Mouse (Mus musculus): ENCODE data around the gene Slc35a3. TPM values are rescaled to one million over a fixed set of nuclear protein-coding genes. Genes with fewer than 3 reads are reported as not detected.
"Not testable (repeated sequence)": the region's sequence is repeated elsewhere in the genome, so short reads cannot be mapped to it uniquely, and the experiment has no call there.

The Slc35a3 gene
- polyA plus RNA-seq, 1 experiment from 2014 or later = 10.3 TPM

- H3K4me3 ChIP-seq (replicated peaks; ENCODE audit: low read length) = no peak overlapping the region
- H3K4me2 ChIP-seq (replicated peaks) = no peak overlapping the region
- ATAC-seq (ENCODE audit: low FRiP score) (no peak), DNase-seq (ENCODE audit: low spot score) (no peak)
- no peaks in the 10 kb centered on the region for H3K9me3 ChIP-seq (ENCODE audit: control insufficient read depth, low read length)
- H3K4me1 ChIP-seq (replicated peaks; ENCODE audit: control insufficient read depth, insufficient read depth, low read length) = no peaks in the 10 kb centered on the region
- WGBS = 97% methylated on average over 1 of the region's 1 CpGs
- no peaks in the 10 kb centered on the region for H3K36me3 ChIP-seq (replicated peaks; ENCODE audit: control insufficient read depth, insufficient read depth)
- H3K27me3 ChIP-seq (ENCODE audit: control insufficient read depth, insufficient read depth, low read length) = no peaks in the 10 kb centered on the region
- H3K27ac ChIP-seq = no peak overlapping the region
- no peak overlapping the region for H3K9ac ChIP-seq
Measured at GRCm38 (mm10) chr3:116702647-116703272, 9.9 kb downstream of the Slc35a3 start.

- H3K4me2 ChIP-seq (replicated peaks) = no peak overlapping the region
- 93% methylated on average over 4 of the region's 4 CpGs for WGBS
- H3K4me3 ChIP-seq (replicated peaks; ENCODE audit: low read length) = no peak overlapping the region
- ATAC-seq (ENCODE audit: low FRiP score) (no peak), DNase-seq (ENCODE audit: low spot score) (no peak)
- no peaks in the 10 kb centered on the region for H3K9me3 ChIP-seq (ENCODE audit: control insufficient read depth, low read length)
- H3K27ac ChIP-seq = no peak overlapping the region
- H3K4me1 ChIP-seq (replicated peaks; ENCODE audit: control insufficient read depth, insufficient read depth, low read length) = no peaks in the 10 kb centered on the region
- H3K36me3 ChIP-seq (replicated peaks; ENCODE audit: control insufficient read depth, insufficient read depth) = no peaks in the 10 kb centered on the region
- no peaks in the 10 kb centered on the region for H3K27me3 ChIP-seq (ENCODE audit: control insufficient read depth, insufficient read depth, low read length)
- H3K9ac ChIP-seq = no peak overlapping the region
Measured at GRCm38 (mm10) chr3:116701601-116702000, 11.0 kb downstream of the Slc35a3 start.

- WGBS = 66% methylated on average over 2 of the region's 2 CpGs
- ATAC-seq (ENCODE audit: low FRiP score) (no peak), DNase-seq (ENCODE audit: low spot score) (no peak)
- Histone ChIP-seq H3K4me2 (replicated peaks) (no peak overlapping the region), H3K9me3 (ENCODE audit: control insufficient read depth, low read length) (no peaks in the 10 kb centered on the region), H3K4me1 (replicated peaks; ENCODE audit: control insufficient read depth, insufficient read depth, low read length) (no peaks in the 10 kb centered on the region), H3K4me3 (replicated peaks; ENCODE audit: low read length) (no peak overlapping the region), H3K27me3 (ENCODE audit: control insufficient read depth, insufficient read depth, low read length) (no peaks in the 10 kb centered on the region), H3K27ac (no peak overlapping the region), H3K36me3 (replicated peaks; ENCODE audit: control insufficient read depth, insufficient read depth) (no peaks in the 10 kb centered on the region), H3K9ac (no peak overlapping the region)
Measured at GRCm38 (mm10) chr3:116698786-116699185, 13.8 kb downstream of the Slc35a3 start.

GRCm38 (mm10) chr3:116695666-116695985 lies 17.0 kb downstream of the Slc35a3 start:
- 0 out of 2 replicates have a peak, but pooled peaks cover 4% of the 10 kb centered on the region for H3K36me3 ChIP-seq (replicated peaks; ENCODE audit: control insufficient read depth, insufficient read depth)
- 95% methylated on average over 2 of the region's 2 CpGs for WGBS
- ATAC-seq (ENCODE audit: low FRiP score) (no peak), DNase-seq (ENCODE audit: low spot score) (no peak)
- H3K9ac ChIP-seq = no peak overlapping the region
- no peak overlapping the region for H3K27ac ChIP-seq
- H3K9me3 ChIP-seq (ENCODE audit: control insufficient read depth, low read length) = no peaks in the 10 kb centered on the region
- no peak overlapping the region for H3K4me2 ChIP-seq (replicated peaks)
- no peaks in the 10 kb centered on the region for H3K27me3 ChIP-seq (ENCODE audit: control insufficient read depth, insufficient read depth, low read length)
- H3K4me3 ChIP-seq (replicated peaks; ENCODE audit: low read length) = no peak overlapping the region
- no peaks in the 10 kb centered on the region for H3K4me1 ChIP-seq (replicated peaks; ENCODE audit: control insufficient read depth, insufficient read depth, low read length)

GRCm38 (mm10) chr3:116694955-116695665 lies 17.5 kb downstream of the Slc35a3 start:
- no peaks in the 10 kb centered on the region for H3K9me3 ChIP-seq (ENCODE audit: control insufficient read depth, low read length)
- DNase-seq (ENCODE audit: low spot score) = no peak
- no peak overlapping the region for H3K9ac ChIP-seq
- no peak overlapping the region for H3K27ac ChIP-seq
- 92% methylated on average over 8 of the region's 8 CpGs for WGBS
- H3K27me3 ChIP-seq (ENCODE audit: control insufficient read depth, insufficient read depth, low read length) = no peaks in the 10 kb centered on the region
- H3K4me3 ChIP-seq (replicated peaks; ENCODE audit: low read length) = no peak overlapping the region
- H3K4me2 ChIP-seq (replicated peaks) = no peak overlapping the region
- H3K36me3 ChIP-seq (replicated peaks; ENCODE audit: control insufficient read depth, insufficient read depth) = 0 out of 2 replicates have a peak, but pooled peaks cover 4% of the 10 kb centered on the region
- no peaks in the 10 kb centered on the region for H3K4me1 ChIP-seq (replicated peaks; ENCODE audit: control insufficient read depth, insufficient read depth, low read length)
- no peak for ATAC-seq (ENCODE audit: low FRiP score)

- Histone ChIP-seq H3K4me3 (replicated peaks; ENCODE audit: low read length) (no peak overlapping the region), H3K4me1 (replicated peaks; ENCODE audit: control insufficient read depth, insufficient read depth, low read length) (no peaks in the 10 kb centered on the region), H3K9ac (no peak overlapping the region), H3K4me2 (replicated peaks) (no peak overlapping the region), H3K27ac (no peak overlapping the region), H3K9me3 (ENCODE audit: control insufficient read depth, low read length) (no peaks in the 10 kb centered on the region), H3K27me3 (ENCODE audit: control insufficient read depth, insufficient read depth, low read length) (no peaks in the 10 kb centered on the region), H3K36me3 (replicated peaks; ENCODE audit: control insufficient read depth, insufficient read depth) (0 out of 2 replicates have a peak, but pooled peaks cover 4% of the 10 kb centered on the region)
- no peak for DNase-seq (ENCODE audit: low spot score)
- no peak for ATAC-seq (ENCODE audit: low FRiP score)
- 94% methylated on average over 3 of the region's 3 CpGs for WGBS
Measured at GRCm38 (mm10) chr3:116694312-116694711, 18.3 kb downstream of the Slc35a3 start.

GRCm38 (mm10) chr3:116681160-116681559 lies 31.5 kb downstream of the Slc35a3 start, which contains the start of gene Gm43191:
Gm43191 (minus strand) TSS chr3:116681260.
- Histone ChIP-seq H3K4me2 (replicated peaks) (no peak within 1 kb of the TSS), H3K4me3 (replicated peaks; ENCODE audit: low read length) (no peak within 1 kb of the TSS), H3K36me3 (replicated peaks; ENCODE audit: control insufficient read depth, insufficient read depth) (peaks cover 5% of the 10 kb centered on the region; the same call in 1 of the 2 replicates), H3K9me3 (ENCODE audit: control insufficient read depth, low read length) (no peaks in the 10 kb centered on the region), H3K9ac (no peak within 1 kb of the TSS), H3K27me3 (ENCODE audit: control insufficient read depth, insufficient read depth, low read length) (no peaks in the 10 kb centered on the region), H3K4me1 (replicated peaks; ENCODE audit: control insufficient read depth, insufficient read depth, low read length) (no peaks in the 10 kb centered on the region), H3K27ac (no peak within 1 kb of the TSS)
- ATAC-seq (ENCODE audit: low FRiP score) = no peak
- no peak for DNase-seq (ENCODE audit: low spot score)
- WGBS = 96% methylated on average over 1 of the region's 1 CpGs

- H3K4me1 ChIP-seq (replicated peaks; ENCODE audit: control insufficient read depth, insufficient read depth, low read length) = peaks cover 23% of the 10 kb centered on the region
- H3K4me2 ChIP-seq (replicated peaks); H3K9me3 ChIP-seq (ENCODE audit: control insufficient read depth, low read length); H3K36me3 ChIP-seq (replicated peaks; ENCODE audit: control insufficient read depth, insufficient read depth); DNase-seq (ENCODE audit: low spot score); H3K27ac ChIP-seq; H3K4me3 ChIP-seq (replicated peaks; ENCODE audit: low read length); H3K9ac ChIP-seq; ATAC-seq (ENCODE audit: low FRiP score); H3K27me3 ChIP-seq (ENCODE audit: control insufficient read depth, insufficient read depth, low read length): not testable (repeated sequence)
- 87% methylated on average over 9 of the region's 9 CpGs for WGBS
Measured at GRCm38 (mm10) chr3:116664281-116664680, 48.4 kb downstream of the Slc35a3 start.

- ATAC-seq (ENCODE audit: low FRiP score) = peak; percentile 99
- Histone ChIP-seq H3K9ac (peak within 1 kb of the TSS; percentile 98), H3K9me3 (ENCODE audit: control insufficient read depth, low read length) (no peaks in the 10 kb centered on the region), H3K27ac (peak within 1 kb of the TSS; percentile 95), H3K27me3 (ENCODE audit: control insufficient read depth, insufficient read depth, low read length) (no peaks in the 10 kb centered on the region), H3K36me3 (replicated peaks; ENCODE audit: control insufficient read depth, insufficient read depth) (no peaks in the 10 kb centered on the region), H3K4me1 (replicated peaks; ENCODE audit: control insufficient read depth, insufficient read depth, low read length) (peaks cover 29% of the 10 kb centered on the region), H3K4me3 (replicated peaks; ENCODE audit: low read length) (peak within 1 kb of the TSS; percentile 74), H3K4me2 (replicated peaks) (peak within 1 kb of the TSS; percentile 78)
- peak; percentile 94 for DNase-seq (ENCODE audit: low spot score)
- under 1% methylated on average over 39 of the region's 39 CpGs for WGBS
Measured at GRCm38 (mm10) chr3:116662463-116662863, 50.2 kb downstream of the Slc35a3 start, which contains the start of gene Mfsd14a. Mfsd14a (minus strand) TSS chr3:116662677.

Measured in hindbrain, embryonic 14.5 days (tissue).